ENCODE assay signal across 14 mouse cellular contexts in genomic region chr17:26389241-26389640, GRCm38 (mm10). TPM values are rescaled to one million over a fixed set of nuclear protein-coding genes. Genes with fewer than 3 reads are reported as not detected.
DNase-seq lines count a peak whose midpoint lies in the region; TF ChIP-seq lines count a peak whose summit lies in the region.
"Had no signal": no experiment of that assay in that cellular context is flagged by ENCODE, and none has a peak within 500 bp of the region (broad histone marks: within the 10 kb centered on the region; RNA-seq: fewer than 3 reads in every experiment).

No protein-coding gene starts in this region.

- no peak for TF ChIP-seq CTCF in left cerebral cortex, adult 2 months (IDR thresholded peaks at IDR 0.05)

- H3K4me3 ChIP-seq in left cerebral cortex, adult 2 months = no peak overlapping the region
- H3K4me3 ChIP-seq: embryonic facial prominence, embryonic 15.5 days; hindbrain, embryonic 15.5 days; liver, embryonic 12.5 days had no signal

- H3K27ac ChIP-seq in left cerebral cortex, adult 2 months = no peak overlapping the region
- H3K27ac ChIP-seq: embryonic facial prominence, embryonic 15.5 days; hindbrain, embryonic 15.5 days; liver, embryonic 12.5 days had no signal

- peak; percentile 32 to 65 for DNase-seq in cerebellum, postnatal 14 days
- DNase-seq in cerebellum, adult 11-12 months = no peak
- peak; percentile 20 for DNase-seq in urinary bladder, postnatal 14 days (ENCODE audit: low spot score)
- DNase-seq in urinary bladder, postnatal 4 days (ENCODE audit: low spot score in 2 of 2) = no peak
- peak; percentile 58 for DNase-seq in heart, postnatal 4 days
- DNase-seq in left cerebral cortex, adult 2 months (ENCODE audit: extremely low spot score in 1 of 2, low spot score in 2 of 2) = no peak
- no peak for DNase-seq in layer of hippocampus, postnatal 25 days (ENCODE audit: extremely low spot score in 1 of 2, low spot score in 1 of 2)
- no peak for DNase-seq in cerebellum, adult 18-20 months
- DNase-seq: left cerebral cortex, postnatal 4 days; right cerebral cortex, postnatal 25 days; thymus, adult 18-20 months had no signal

- intact Hi-C loops in left cerebral cortex, adult 2 months (cut with DNase I) = no loop called here

RNA-seq across cellular contexts. Expression of gene Neurl1b, which starts 25.4 kb away (rescaled TPM):
- 10 to 100 TPM; 81.4 to 87.9 TPM for total RNA-seq in heart, postnatal 4 days (2021)
- 10 to 100 TPM; 69.9 to 79.7 TPM for total RNA-seq in left cerebral cortex, adult 2 months (2021)
- total RNA-seq in layer of hippocampus, postnatal 25 days (2021) = 10 to 100 TPM; 72.1 to 76.1 TPM

Comparison
In these comparisons a context has a peak if more than half of its experiments do, and no peak if none do; other contexts are left out.
1. DNase-seq: peak in cerebellum, postnatal 14 days (2 of 2), urinary bladder, postnatal 14 days (single experiment) and heart, postnatal 4 days (single experiment); none in cerebellum, adult 11-12 months (single experiment), urinary bladder, postnatal 4 days (0 of 2), left cerebral cortex, adult 2 months (0 of 2), layer of hippocampus, postnatal 25 days (0 of 2) and cerebellum, adult 18-20 months (0 of 2).